Comparison of ENCODE assay signal across 19 mouse cellular contexts in genomic region chr16:32522578-32523194, GRCm38 (mm10). TPM values are rescaled to one million over a fixed set of nuclear protein-coding genes. Genes with fewer than 3 reads are reported as not detected.
DNase-seq lines count a peak whose midpoint lies in the region; ATAC-seq and TF ChIP-seq lines count a peak whose summit lies in the region.
"Had no signal": no experiment of that assay in that cellular context is flagged by ENCODE, and none has a peak within 500 bp of the region (broad histone marks: within the 10 kb centered on the region; RNA-seq: fewer than 3 reads in every experiment).

No protein-coding gene starts in this region.

- H3K27me3 ChIP-seq in heart, adult 2 months (ENCODE audit: control insufficient read depth, insufficient read depth, low read length) = no peaks in the 10 kb centered on the region
- no peaks in the 10 kb centered on the region for H3K27me3 ChIP-seq in liver, embryonic 15.5 days
- H3K27me3 ChIP-seq: embryonic facial prominence, embryonic 15.5 days; kidney, embryonic 15.5 days had no signal

- no peak for ATAC-seq in liver, embryonic 15.5 days (ENCODE audit: insufficient read depth)
- ATAC-seq: inflammation-experienced regulatory T-cells, adult 6 months had no signal

- DNase-seq in heart, adult 2 months = no peak
- DNase-seq in heart, postnatal 4 days = no peak
- peak; percentile 11 for DNase-seq in thymus, postnatal 4 days
- DNase-seq in thymus, postnatal 14 days = no peak
- no peak for DNase-seq in layer of hippocampus, postnatal 36 days
- DNase-seq in cerebellum, adult 11-12 months = no peak
- no peak for DNase-seq in adrenal gland, postnatal 25 days

- no peak overlapping the region for H3K4me2 ChIP-seq in liver, embryonic 15.5 days
- H3K4me2 ChIP-seq: embryonic facial prominence, embryonic 15.5 days; forebrain, embryonic 12.5 days; kidney, embryonic 15.5 days had no signal

- peak; percentile 24 for TF ChIP-seq CTCF in heart, adult 2 months (IDR thresholded peaks at IDR 0.05)

- intact Hi-C loops in heart, adult 2 months (cut with DNase I) = loop anchor here (5.0 kb wide), 1 partner anchor 85 kb away; the partner anchor contains the start of gene Tfrc

- no peaks in the 10 kb centered on the region for H3K79me2 ChIP-seq in heart, adult 2 months (replicated peaks; ENCODE audit: control insufficient read depth, insufficient read depth, low read length)

- H3K36me3 ChIP-seq in heart, adult 2 months (ENCODE audit: control insufficient read depth, insufficient read depth, low read length) = no peaks in the 10 kb centered on the region
- no peaks in the 10 kb centered on the region for H3K36me3 ChIP-seq in liver, embryonic 15.5 days (replicated peaks)
- H3K36me3 ChIP-seq: embryonic facial prominence, embryonic 15.5 days; forebrain, embryonic 12.5 days; kidney, embryonic 15.5 days had no signal

- H3K4me3 ChIP-seq in heart, adult 2 months = no peak overlapping the region
- no peak overlapping the region for H3K4me3 ChIP-seq in liver, embryonic 15.5 days (replicated peaks)
- H3K4me3 ChIP-seq: embryonic facial prominence, embryonic 15.5 days; forebrain, embryonic 12.5 days; kidney, embryonic 15.5 days; megakaryocyte, embryonic 14.5 days had no signal

- no peak for TF ChIP-seq EP300 in heart, adult 2 months (IDR thresholded peaks at IDR 0.05; ENCODE audit: insufficient read depth, low read depth, low read length)

- H3K9me3 ChIP-seq in liver, embryonic 15.5 days (replicated peaks) = no peaks in the 10 kb centered on the region
- H3K9me3 ChIP-seq: embryonic facial prominence, embryonic 15.5 days; forebrain, embryonic 12.5 days; kidney, embryonic 15.5 days; megakaryocyte, embryonic 14.5 days had no signal

- no peak overlapping the region for H3K9ac ChIP-seq in heart, adult 2 months (ENCODE audit: low read depth, low read length)
- no peak overlapping the region for H3K9ac ChIP-seq in liver, embryonic 15.5 days
- H3K9ac ChIP-seq: embryonic facial prominence, embryonic 15.5 days; forebrain, embryonic 12.5 days; kidney, embryonic 15.5 days had no signal

- peak overlapping the region; percentile 81 for H3K27ac ChIP-seq in heart, adult 2 months
- H3K27ac ChIP-seq in liver, embryonic 15.5 days (replicated peaks) = peak overlapping the region; percentile 39; the same call in 1 of the 2 replicates
- H3K27ac ChIP-seq: embryonic facial prominence, embryonic 15.5 days; kidney, embryonic 15.5 days had no signal

- TF ChIP-seq POLR2A in heart, adult 2 months (IDR thresholded peaks at IDR 0.05; ENCODE audit: insufficient read depth, low read depth, low read length) = no peak

- whole genome bisulfite sequencing in heart, adult 2 months = 47% methylated on average over 6 of the region's 6 CpGs
- WGBS in liver, embryonic 15.5 days (ENCODE audit: insufficient replicate concordance) = 47% methylated on average over 6 of the region's 6 CpGs

- H3K4me1 ChIP-seq in heart, adult 2 months (ENCODE audit: control insufficient read depth, insufficient read depth, low read length) = peaks cover 6% of the 10 kb centered on the region; the same call in 1 of the 2 replicates
- H3K4me1 ChIP-seq in liver, embryonic 15.5 days (replicated peaks) = peaks cover 83% of the 10 kb centered on the region

RNA-seq across cellular contexts. Expression of gene Zdhhc19, which starts 26.6 kb away (rescaled TPM):
- not detected for total RNA-seq in heart, adult 2 months (2021)
- polyA plus RNA-seq in heart, adult 2 months (2012; rRNA removed) = not detected in 2 replicates
- total RNA-seq in heart, postnatal 4 days (2021) = under 1 TPM in 1 of 2 experiments, not detected in 1; 0.24 TPM
- not detected in 2 replicates for polyA plus RNA-seq in liver, embryonic 15.5 days (2015; fragmentation: Nextera tagmentation; extraction: Ambion mirVana)
- not detected for total RNA-seq in layer of hippocampus, postnatal 36 days (2021)
- not detected in 2 replicates for total RNA-seq in adrenal gland, postnatal 25 days (2021)
- total RNA-seq: adrenal gland, postnatal 36 days; hematopoietic stem cell, adult 5-6 weeks; layer of hippocampus, adult 18-20 months; left cerebral cortex, postnatal 14 days; liver, adult 2 months had no signal
- polyA plus RNA-seq: embryonic facial prominence, embryonic 15.5 days; forebrain, embryonic 12.5 days; kidney, embryonic 15.5 days; liver, adult 2 months; urinary bladder, adult 2 months had no signal

RNA-seq across cellular contexts. Expression of gene Slc51a, which starts 35.0 kb away (rescaled TPM):
- under 1 TPM; 0.55 to 0.63 TPM for total RNA-seq in heart, adult 2 months (2021)
- 0.64 and 1.1 TPM in 2 replicates for polyA plus RNA-seq in heart, adult 2 months (2012; rRNA removed)
- total RNA-seq in heart, postnatal 4 days (2021) = 1 to 10 TPM; 4.2 to 5.5 TPM
- 0.37 and 0.56 TPM in 2 replicates for polyA plus RNA-seq in liver, embryonic 15.5 days (2015; fragmentation: Nextera tagmentation; extraction: Ambion mirVana)
- total RNA-seq in layer of hippocampus, postnatal 36 days (2021) = not detected
- total RNA-seq in adrenal gland, postnatal 25 days (2021) = not detected in 2 replicates
- total RNA-seq: layer of hippocampus, adult 18-20 months; left cerebral cortex, postnatal 14 days; liver, adult 2 months had no signal
- polyA plus RNA-seq: embryonic facial prominence, embryonic 15.5 days; inflammation-experienced regulatory T-cells, adult 6 months; urinary bladder, adult 2 months had no signal
